Mouse (Mus musculus): ENCODE measurements around the gene Cga.

GRCm38 (mm10) chr4:34880921-34881650 lies 12.5 kb upstream of the Cga start:
- TF ChIP-seq SIN3A (IDR thresholded peaks at IDR 0.05; ENCODE audit: low read length) (no peak), RAD21 (IDR thresholded peaks at IDR 0.05; ENCODE audit: low read depth, low read length) (no peak), MAFK (IDR thresholded peaks at IDR 0.05; ENCODE audit: insufficient replicate concordance, low read length) (no peak), POLR2A (IDR thresholded peaks at IDR 0.05; ENCODE audit: low read depth, low read length) (no peak), CTCF (conservative IDR thresholded peaks at IDR 0.05 in 1 of 2, IDR thresholded peaks at IDR 0.05 in 1 of 2; ENCODE audit: low read depth in 2 of 2, low read length in 2 of 2) (no peak), ETS1 (conservative IDR thresholded peaks at IDR 0.05; ENCODE audit: low read depth, low read length) (no peak), CHD1 (IDR thresholded peaks at IDR 0.05; ENCODE audit: low read depth, low read length) (no peak), EP300 (IDR thresholded peaks at IDR 0.05; ENCODE audit: low read length) (no peak), ELF1 (IDR thresholded peaks at IDR 0.05; ENCODE audit: low read depth, low read length) (no peak), MXI1 (IDR thresholded peaks at IDR 0.05; ENCODE audit: low read depth, low read length) (no peak), BHLHE40 (IDR thresholded peaks at IDR 0.05; ENCODE audit: low read depth, low read length) (no peak), USF1 (IDR thresholded peaks at IDR 0.05; ENCODE audit: low read depth, low read length) (no peak)
